Mouse (Mus musculus) hindbrain, embryonic 13.5 days (tissue): ENCODE measurements around the gene Tmpo. TPM values are rescaled to one million over a fixed set of nuclear protein-coding genes. Genes with fewer than 3 reads are reported as not detected.

ENCODE experiments used
- ATAC-seq: fragments of 200-750 bp; cut with Nextera tagmentation; 2 replicates; pipeline ENCODE4 v1.8.0; 2017; ENCODE audit warnings: moderate TSS enrichment; ENCODE audit not compliant: low FRiP score
- H3K27ac ChIP-seq: fragments of 300-500 bp; sonication (generic); 2 replicates; pipeline ENCODE4 v1.5.1; 2015; ENCODE audit warnings: inconsistent platforms, mild to moderate bottlenecking, moderate library complexity
- H3K27me3 ChIP-seq: fragments of 300-500 bp; sonication (generic); 2 replicates; pipeline ENCODE4 v1.6.1; 2015; ENCODE audit warnings: mild to moderate bottlenecking, inconsistent platforms
- H3K36me3 ChIP-seq: fragments of 300-500 bp; sonication (generic); 2 replicates; pipeline ENCODE4 v1.6.1; 2015; ENCODE audit warnings: mild to moderate bottlenecking, inconsistent platforms
- H3K4me1 ChIP-seq: fragments of 300-500 bp; sonication (generic); replicated peaks from 2 replicates; pipeline ENCODE4 v1.6.1; 2015; ENCODE audit warnings: inconsistent platforms
- H3K4me2 ChIP-seq: fragments of 300-500 bp; sonication (generic); 2 replicates; pipeline ENCODE4 v1.6.1; 2015; ENCODE audit warnings: inconsistent platforms, mild to moderate bottlenecking, moderate library complexity
- H3K4me3 ChIP-seq: fragments of 300-500 bp; sonication (generic); 2 replicates; pipeline ENCODE4 v1.5.1; 2015; ENCODE audit warnings: mild to moderate bottlenecking, inconsistent platforms
- H3K9ac ChIP-seq: fragments of 300-500 bp; sonication (generic); 2 replicates; pipeline ENCODE4 v1.6.1; 2015; ENCODE audit warnings: mild to moderate bottlenecking, inconsistent platforms
- H3K9me3 ChIP-seq: fragments of 300-500 bp; sonication (generic); 2 replicates; pipeline ENCODE4 v1.6.1; 2016; ENCODE audit warnings: inconsistent platforms
- WGBS: fragments of 180-500 bp; shearing (Covaris S2); methylation state at CpG from one replicate; pipeline ENCODE4 v1.1.7; 2015; 5-methylcytosine and 5-hydroxymethylcytosine counted together
- polyA plus RNA-seq: library from polyadenylated mRNA; unstranded; fragments of >200 nt; fragmentation: Nextera tagmentation; extraction: Ambion mirVana; gene quantifications from 2 replicates; pipeline ENCODE4 v1.2.1, GENCODE M21; 2015

Gene Tmpo
- 123 and 129 TPM in 2 replicates for polyA plus RNA-seq

- Histone ChIP-seq H3K27ac (peak within 1 kb of the TSS; percentile 99), H3K36me3 (no peaks in the 10 kb centered on the region), H3K4me1 (peaks cover 22% of the 10 kb centered on the region), H3K9ac (peak within 1 kb of the TSS; percentile 76), H3K9me3 (no peaks in the 10 kb centered on the region), H3K4me2 (peak within 1 kb of the TSS; percentile 59), H3K27me3 (no peaks in the 10 kb centered on the region), H3K4me3 (peak within 1 kb of the TSS; percentile 54)
- 13% methylated on average over 18 of the region's 18 CpGs for WGBS
- ATAC-seq, result peak; percentile 4; the same call in 1 of the 2 replicates
These were observed at the start of gene Tmpo for GRCm38 (mm10) chr10:91180761-91181460. Tmpo (minus strand) TSS chr10:91181315.

GRCm38 (mm10) chr10:91230400-91230799, 49.3 kb upstream of the Tmpo start:
- H3K4me2 ChIP-seq, result no peak overlapping the region
- H3K27me3 ChIP-seq, result no peaks in the 10 kb centered on the region
- no peak for ATAC-seq
- no peaks in the 10 kb centered on the region for H3K9me3 ChIP-seq
- H3K9ac ChIP-seq, result no peak overlapping the region
- WGBS, result 57% methylated on average over 4 of the region's 4 CpGs
- no peaks in the 10 kb centered on the region for H3K36me3 ChIP-seq
- peaks cover 27% of the 10 kb centered on the region for H3K4me1 ChIP-seq
- no peak overlapping the region for H3K4me3 ChIP-seq
- 0 out of 2 replicates have a peak overlapping the region, but pooled peaks have one; percentile 84 for H3K27ac ChIP-seq

GRCm38 (mm10) chr10:91229518-91229961, 48.4 kb upstream of the Tmpo start:
- Histone ChIP-seq H3K27me3 (no peaks in the 10 kb centered on the region), H3K36me3 (no peaks in the 10 kb centered on the region), H3K4me1 (peaks cover 27% of the 10 kb centered on the region), H3K9ac (peak overlapping the region; percentile 5), H3K4me2 (peak overlapping the region; percentile 48), H3K27ac (peak overlapping the region; percentile 84), H3K4me3 (peak overlapping the region; percentile 14), H3K9me3 (no peaks in the 10 kb centered on the region)
- 7% methylated on average over 7 of the region's 7 CpGs for WGBS
- peak; percentile 84 for ATAC-seq

DNA sequence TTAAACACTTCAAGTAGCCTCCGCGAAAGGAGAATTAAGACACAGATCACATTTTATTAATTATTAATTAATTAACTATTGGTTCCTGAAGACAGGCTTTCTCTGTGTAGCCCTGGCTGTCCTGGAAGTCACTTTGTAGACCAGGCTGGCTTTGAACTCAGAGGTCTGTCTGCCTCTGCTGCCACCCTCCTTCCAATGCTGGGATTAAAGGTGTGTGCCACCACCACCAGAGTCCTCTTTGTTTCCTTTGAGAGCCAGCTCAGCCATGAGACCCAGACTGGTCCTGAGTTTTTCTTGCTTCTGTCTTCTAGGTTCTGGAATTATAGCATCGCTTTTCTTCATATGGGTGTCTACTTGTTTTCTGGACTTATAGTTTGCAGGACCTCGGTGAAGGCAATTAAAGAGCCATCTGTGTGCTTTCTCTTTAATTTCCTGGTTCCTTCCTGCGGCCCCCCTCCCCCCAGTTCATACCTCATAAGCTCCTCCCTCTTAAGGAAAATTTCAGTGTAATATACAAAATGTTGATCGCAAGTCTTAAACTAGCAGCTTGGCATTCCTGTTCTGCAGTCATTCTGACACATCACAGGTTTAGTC, 47.9 kb upstream of the Tmpo start:
- WGBS, result 62% methylated on average over 6 of the region's 6 CpGs
- H3K4me1 ChIP-seq, result peaks cover 27% of the 10 kb centered on the region
- no peaks in the 10 kb centered on the region for H3K27me3 ChIP-seq
- no peaks in the 10 kb centered on the region for H3K9me3 ChIP-seq
- no peaks in the 10 kb centered on the region for H3K36me3 ChIP-seq
- peak overlapping the region; percentile 48 for H3K4me2 ChIP-seq
- H3K4me3 ChIP-seq, result peak overlapping the region; percentile 14
- peak overlapping the region; percentile 84 for H3K27ac ChIP-seq
- ATAC-seq, result peak; percentile 34; the same call in 1 of the 2 replicates
- peak overlapping the region; percentile 5 for H3K9ac ChIP-seq

- no peak overlapping the region for H3K4me3 ChIP-seq
- ATAC-seq, result no peak
- no peak overlapping the region for H3K27ac ChIP-seq
- H3K4me1 ChIP-seq, result peaks cover 27% of the 10 kb centered on the region
- H3K9ac ChIP-seq, result no peak overlapping the region
- WGBS, result 50% methylated on average over 4 of the region's 4 CpGs
- no peaks in the 10 kb centered on the region for H3K9me3 ChIP-seq
- no peak overlapping the region for H3K4me2 ChIP-seq
- no peaks in the 10 kb centered on the region for H3K36me3 ChIP-seq
- no peaks in the 10 kb centered on the region for H3K27me3 ChIP-seq
These were observed 45.9 kb upstream of the Tmpo start for GRCm38 (mm10) chr10:91227034-91227433.

DNA sequence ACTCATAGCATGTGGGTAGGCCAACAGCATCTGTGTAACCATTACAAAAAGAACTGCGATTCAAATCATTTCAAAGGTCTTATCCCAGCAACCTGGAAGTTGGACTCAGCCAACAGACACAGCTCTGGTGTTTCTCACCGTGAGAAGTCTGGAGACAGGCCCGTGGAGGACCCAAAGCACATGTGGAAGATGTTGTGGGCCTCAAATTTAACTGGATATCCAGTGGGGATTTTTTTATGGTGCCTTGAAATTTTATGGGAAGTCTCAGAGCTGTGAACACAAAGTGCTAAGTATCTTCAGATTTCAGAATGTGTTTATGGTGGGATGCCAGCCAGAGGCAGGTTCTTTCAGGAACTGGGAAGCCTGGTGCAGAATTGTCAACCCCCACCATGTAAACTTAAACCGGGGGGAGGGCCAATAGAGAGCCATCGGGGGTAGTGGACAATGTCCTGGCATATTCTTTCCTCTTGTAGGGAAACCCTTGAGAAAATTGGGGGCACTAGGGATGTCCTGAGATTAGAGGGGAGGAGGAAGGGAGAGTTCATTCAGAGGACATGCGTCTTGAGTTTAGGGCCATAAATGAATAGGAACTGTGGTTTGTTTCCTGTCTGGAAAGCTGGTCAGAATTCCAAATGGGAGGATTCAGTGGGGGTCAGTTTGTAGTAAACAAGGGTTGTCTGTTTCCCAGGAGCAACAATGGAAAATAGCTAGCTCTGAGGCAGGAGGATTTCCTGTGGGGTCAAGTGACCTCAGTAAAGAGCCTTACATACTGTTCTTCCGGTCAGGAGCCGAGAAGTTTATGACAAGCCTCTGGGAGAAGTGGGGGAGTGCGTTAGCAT, 41.5 kb upstream of the Tmpo start:
- no peak overlapping the region for H3K27ac ChIP-seq
- ATAC-seq, result no peak
- no peak overlapping the region for H3K4me3 ChIP-seq
- no peaks in the 10 kb centered on the region for H3K36me3 ChIP-seq
- H3K4me2 ChIP-seq, result no peak overlapping the region
- 82% methylated on average over 9 of the region's 9 CpGs for WGBS
- no peaks in the 10 kb centered on the region for H3K9me3 ChIP-seq
- no peaks in the 10 kb centered on the region for H3K4me1 ChIP-seq
- H3K9ac ChIP-seq, result no peak overlapping the region
- no peaks in the 10 kb centered on the region for H3K27me3 ChIP-seq

DNA sequence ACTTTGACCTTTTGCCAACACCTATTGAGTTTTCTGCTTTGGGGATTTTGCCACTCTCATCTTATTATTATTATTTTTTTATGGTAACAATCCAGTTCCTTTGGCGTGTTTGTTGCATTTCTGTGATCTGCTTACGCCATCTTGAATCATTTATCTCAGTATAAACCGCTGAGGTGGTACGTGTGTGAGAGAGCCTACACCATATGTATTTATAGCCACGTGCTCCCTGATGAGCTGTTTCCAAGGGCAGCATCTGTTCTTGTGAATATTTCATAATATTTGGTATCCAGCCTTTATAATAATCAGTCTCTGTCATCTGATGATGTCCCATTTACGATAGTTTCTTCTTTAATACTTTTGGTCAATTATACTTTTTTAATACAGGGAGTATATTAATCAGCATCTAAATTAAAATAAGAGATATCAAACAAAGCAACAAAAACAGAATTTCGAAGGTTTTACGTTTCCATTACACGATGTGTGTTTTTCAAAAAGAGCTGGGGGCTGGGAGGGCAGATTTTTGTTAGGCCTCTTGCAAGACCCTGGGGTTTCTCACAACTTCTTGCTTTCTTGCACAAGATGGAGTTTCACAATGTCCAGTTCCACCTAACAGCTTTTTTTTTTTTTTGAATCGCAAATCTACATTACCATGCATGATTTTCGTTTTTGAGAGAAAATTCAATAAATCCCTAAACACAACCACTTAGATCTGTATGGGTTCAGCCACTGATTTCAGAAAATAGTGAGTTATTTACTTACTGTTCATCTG, 28.0 kb upstream of the Tmpo start:
- Histone ChIP-seq H3K4me2 (no peak overlapping the region), H3K9ac (no peak overlapping the region), H3K27ac (no peak overlapping the region), H3K27me3 (no peaks in the 10 kb centered on the region), H3K36me3 (no peaks in the 10 kb centered on the region), H3K4me1 (peaks cover 7% of the 10 kb centered on the region; the same call in 1 of the 2 replicates), H3K9me3 (no peaks in the 10 kb centered on the region), H3K4me3 (no peak overlapping the region)
- ATAC-seq, result no peak
- 77% methylated on average over 11 of the region's 11 CpGs for WGBS

DNA sequence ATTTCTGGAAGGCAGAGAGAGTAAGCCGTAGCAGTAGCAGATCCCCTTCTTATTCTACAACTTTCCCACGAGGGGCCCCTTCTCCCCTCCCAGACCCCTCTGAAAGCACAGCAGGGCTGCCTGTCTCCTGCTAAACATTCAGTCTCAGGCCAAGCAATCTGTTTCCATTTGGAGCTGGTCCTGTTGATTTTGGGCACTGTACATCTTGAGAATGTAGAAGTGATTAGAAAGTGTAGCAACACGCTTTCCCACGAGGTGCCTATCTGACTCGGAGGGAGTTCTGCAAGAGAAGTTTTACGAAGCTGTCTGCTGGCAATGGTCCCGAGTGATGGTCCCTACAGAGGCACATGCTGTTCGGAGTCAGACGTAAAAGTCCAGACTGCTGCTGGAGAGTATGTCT, 27.3 kb upstream of the Tmpo start:
- Histone ChIP-seq H3K27ac (no peak overlapping the region), H3K4me1 (peaks cover 7% of the 10 kb centered on the region; the same call in 1 of the 2 replicates), H3K4me2 (no peak overlapping the region), H3K9ac (no peak overlapping the region), H3K4me3 (no peak overlapping the region), H3K27me3 (no peaks in the 10 kb centered on the region), H3K9me3 (no peaks in the 10 kb centered on the region), H3K36me3 (no peaks in the 10 kb centered on the region)
- no peak for ATAC-seq
- 67% methylated on average over 9 of the region's 9 CpGs for WGBS

- ATAC-seq, result no peak
- Histone ChIP-seq H3K27ac (no peak overlapping the region), H3K4me3 (no peak overlapping the region), H3K27me3 (no peaks in the 10 kb centered on the region), H3K4me2 (no peak overlapping the region), H3K9me3 (no peaks in the 10 kb centered on the region), H3K9ac (no peak overlapping the region), H3K4me1 (peaks cover 7% of the 10 kb centered on the region; the same call in 1 of the 2 replicates), H3K36me3 (no peaks in the 10 kb centered on the region)
These were observed 26.2 kb upstream of the Tmpo start for GRCm38 (mm10) chr10:91207275-91207674.

- peaks cover 7% of the 10 kb centered on the region; the same call in 1 of the 2 replicates for H3K4me1 ChIP-seq
- no peaks in the 10 kb centered on the region for H3K27me3 ChIP-seq
- 90% methylated on average over 6 of the region's 6 CpGs for WGBS
- H3K4me2 ChIP-seq, result no peak overlapping the region
- ATAC-seq, result no peak
- H3K4me3 ChIP-seq, result no peak overlapping the region
- H3K27ac ChIP-seq, result no peak overlapping the region
- H3K9ac ChIP-seq, result no peak overlapping the region
- H3K36me3 ChIP-seq, result no peaks in the 10 kb centered on the region
- no peaks in the 10 kb centered on the region for H3K9me3 ChIP-seq
These were observed 24.5 kb upstream of the Tmpo start for GRCm38 (mm10) chr10:91205632-91206031.

GRCm38 (mm10) chr10:91200581-91200980, 19.5 kb upstream of the Tmpo start:
- Histone ChIP-seq H3K27ac (no peak overlapping the region), H3K4me1 (no peaks in the 10 kb centered on the region), H3K4me2 (no peak overlapping the region), H3K36me3 (no peaks in the 10 kb centered on the region), H3K9me3 (no peaks in the 10 kb centered on the region), H3K4me3 (no peak overlapping the region), H3K27me3 (no peaks in the 10 kb centered on the region), H3K9ac (no peak overlapping the region)
- ATAC-seq, result no peak
- WGBS, result 91% methylated on average over 3 of the region's 3 CpGs
